Mouse (Mus musculus) mouse embryonic stem cell (cell line): ENCODE measurements around the gene Tusc2.

Experiments used
- in situ Hi-C, 2 experiments: fragments of 300-500 bp; cut with MboI; formaldehyde crosslinking; loops; 1 replicate in 1 of 2; 3 replicates in 1 of 2; pipeline ENCODE4 v1.14.3; 2019 to 2020; ENCODE audit warnings: low sequenced_read_pairs in 2 of 2, low pct_unique_long_range_greater_than_20kb in 1 of 2, mixed read lengths in 1 of 2; ENCODE audit not compliant: unreplicated experiment in 1 of 2

Tusc2 gene

GRCm38 (mm10) chr9:107599433-107599832, 36.4 kb downstream of the Tusc2 start:
- in situ Hi-C loops: no loop called here

DNA sequence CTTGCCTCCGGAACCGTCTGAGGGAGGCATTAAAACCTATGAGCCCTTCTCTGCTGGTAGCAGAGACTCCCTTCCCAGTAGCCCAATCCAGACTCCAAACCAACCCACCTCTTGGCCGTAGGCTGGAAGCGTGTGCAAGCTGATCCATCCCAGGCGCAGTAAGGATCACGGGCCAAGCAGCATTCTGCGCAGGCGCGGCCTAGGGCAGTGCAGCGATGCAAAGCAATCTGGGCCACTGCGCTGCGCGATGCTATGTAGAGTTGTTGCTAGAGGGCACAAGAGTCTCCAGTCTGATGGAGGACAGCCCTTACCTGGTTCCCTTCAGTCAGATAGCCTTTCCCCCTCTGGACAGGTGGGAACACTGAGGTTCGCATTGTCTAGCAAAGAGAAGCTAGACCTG, 36.8 kb downstream of the Tusc2 start:
- in situ Hi-C loops: loop anchor here in 1 of 2 experiments (5.0 kb wide), 1 partner anchor 77 kb away; the partner anchor contains the start of gene Gnat1

GRCm38 (mm10) chr9:107600745-107601144, 37.7 kb downstream of the Tusc2 start:
- in situ Hi-C loops: loop anchor here in 1 of 2 experiments (5.0 kb wide), 1 partner anchor 77 kb away; the partner anchor contains the start of gene Gnat1

DNA sequence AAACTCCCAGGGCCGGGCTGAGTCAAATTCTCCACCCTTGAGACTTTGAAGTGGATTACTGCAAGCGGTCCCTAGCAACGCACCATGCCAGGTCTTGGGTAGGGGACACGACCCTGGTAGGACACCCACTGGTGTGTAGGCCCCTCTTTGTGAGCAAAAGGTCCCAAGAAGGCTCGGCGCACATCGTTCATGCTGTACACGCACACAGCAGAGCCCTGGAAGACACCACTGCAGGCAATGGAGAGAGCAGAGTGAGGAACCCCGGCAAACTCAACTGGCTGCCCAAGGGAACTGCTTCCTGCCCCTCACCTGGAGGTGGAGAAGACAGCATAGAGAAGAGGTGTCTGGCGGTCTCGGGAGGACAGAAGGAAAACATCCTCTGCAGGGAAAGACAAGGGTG, 38.2 kb downstream of the Tusc2 start:
- in situ Hi-C loops: loop anchor here in 1 of 2 experiments (5.0 kb wide), 1 partner anchor 76 kb away; the partner anchor contains the start of gene Gnat1

- in situ Hi-C loops: loop anchor here in 1 of 2 experiments (5.0 kb wide), 1 partner anchor 75 kb away; the partner anchor contains the start of gene Gnat1
These were observed 39.1 kb downstream of the Tusc2 start for GRCm38 (mm10) chr9:107602068-107602648.

DNA sequence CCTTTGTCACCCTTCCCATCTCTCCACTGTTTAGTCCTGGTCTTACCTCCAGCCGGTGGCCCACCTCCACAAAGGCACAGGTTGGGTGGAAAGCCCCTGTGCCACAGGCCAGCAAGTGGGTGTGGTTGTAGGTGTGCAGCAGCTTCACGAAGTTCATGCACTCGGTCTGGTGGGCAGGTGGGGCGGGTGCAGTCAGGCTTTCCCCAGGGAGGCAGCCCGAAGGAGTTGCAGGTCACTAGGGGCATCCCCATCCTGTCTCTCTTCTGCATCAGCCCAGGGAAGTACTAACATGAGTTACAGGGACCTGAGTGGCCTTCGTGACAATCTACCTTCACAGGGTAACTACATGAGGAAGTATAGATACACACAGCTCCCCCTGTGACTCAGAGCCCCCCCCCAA, 40.2 kb downstream of the Tusc2 start:
- in situ Hi-C loops: loop anchor here in 1 of 2 experiments (5.0 kb wide), 1 partner anchor 74 kb away; the partner anchor contains the start of gene Gnat1

DNA sequence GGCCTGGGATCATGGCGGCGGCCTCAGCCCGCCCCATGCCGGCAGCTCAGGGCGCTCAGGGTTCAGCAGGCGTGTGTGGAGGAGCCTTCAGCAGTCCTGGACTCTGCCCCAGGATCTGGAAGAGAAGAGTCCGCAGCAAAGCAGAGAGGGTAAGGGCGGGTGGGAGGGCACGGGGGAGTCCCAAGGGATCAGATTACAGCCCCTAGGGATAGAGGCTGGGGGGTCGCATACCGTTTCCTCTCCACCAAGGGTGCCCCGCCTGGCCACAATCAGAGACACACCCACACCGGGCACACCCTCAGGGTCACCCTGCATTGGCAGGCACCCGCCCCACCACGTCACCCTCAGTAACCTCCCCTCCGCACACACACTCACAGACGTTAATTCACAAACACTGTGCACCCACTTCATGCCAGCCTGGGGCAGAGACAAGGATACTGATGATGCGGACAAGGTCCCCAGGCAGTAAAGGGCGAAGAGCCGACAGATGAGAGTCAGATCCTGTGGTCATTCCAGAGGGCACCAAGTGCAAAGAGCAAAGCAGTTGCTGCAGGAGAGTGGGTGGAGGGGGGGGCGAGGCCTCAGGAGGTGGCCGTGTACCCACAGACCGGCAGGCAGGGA, 42.1 kb downstream of the Tusc2 start:
- in situ Hi-C loops: loop anchor here in 1 of 2 experiments (5.0 kb wide), 1 partner anchor 37 kb away; no protein-coding TSS in a partner anchor

DNA sequence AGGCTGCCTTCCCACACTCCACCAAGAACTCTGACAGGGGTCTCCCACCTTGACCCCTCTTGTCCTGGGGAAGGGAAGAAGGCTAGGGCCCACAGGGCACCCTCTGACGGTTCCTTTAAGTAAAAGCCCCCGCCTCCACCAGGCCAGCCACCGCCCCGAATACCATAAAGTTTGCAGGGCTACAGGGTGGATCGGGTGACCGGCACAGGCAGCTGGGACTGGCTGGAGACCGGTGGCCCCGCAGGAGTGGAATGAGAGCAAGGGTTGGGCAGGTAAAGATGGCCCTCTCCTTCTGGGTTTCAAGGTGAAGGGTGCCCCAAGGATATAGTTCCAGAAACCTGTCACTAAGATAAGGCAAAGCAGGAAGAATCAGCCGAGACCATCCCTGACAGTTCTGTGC, 43.5 kb downstream of the Tusc2 start:
- in situ Hi-C loops: loop anchor here in 1 of 2 experiments (5.0 kb wide), 1 partner anchor 36 kb away; no protein-coding TSS in a partner anchor

GRCm38 (mm10) chr9:107607036-107607435, 44.0 kb downstream of the Tusc2 start:
- in situ Hi-C loops: loop anchor here in 1 of 2 experiments (5.0 kb wide), 1 partner anchor 35 kb away; no protein-coding TSS in a partner anchor

- in situ Hi-C loops: loop anchor here in 1 of 2 experiments (5.0 kb wide), 1 partner anchor 35 kb away; no protein-coding TSS in a partner anchor
These were observed 44.7 kb downstream of the Tusc2 start for GRCm38 (mm10) chr9:107607653-107608245.

- in situ Hi-C loops: loop anchor here in 1 of 2 experiments (5.0 kb wide), 1 partner anchor 33 kb away; no protein-coding TSS in a partner anchor
These were observed 45.8 kb downstream of the Tusc2 start, which contains the start of gene Sema3b for GRCm38 (mm10) chr9:107608741-107609432. TSS of gene Sema3b (minus strand) at chr9:107609229.

DNA sequence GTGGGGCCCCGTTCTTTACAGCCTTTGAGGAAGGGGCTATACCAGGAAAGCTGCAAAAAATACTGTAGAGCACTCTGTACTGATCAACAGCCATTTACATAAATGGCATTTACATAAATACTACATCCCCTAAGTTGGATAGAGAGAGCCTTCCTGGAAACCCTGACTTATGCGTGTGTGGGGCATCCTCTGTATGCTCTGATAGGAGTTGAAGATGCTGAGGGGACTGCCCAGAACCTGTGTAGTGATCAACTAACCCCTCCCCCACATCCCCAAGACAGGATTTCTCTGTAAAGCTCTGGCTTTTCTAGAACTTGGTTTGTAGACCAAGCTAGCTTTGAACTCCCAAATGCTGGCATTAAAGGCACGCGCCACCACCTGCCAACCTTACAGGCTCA, 46.4 kb downstream of the Tusc2 start:
- in situ Hi-C loops: loop anchor here in 1 of 2 experiments (5.0 kb wide), 1 partner anchor 33 kb away; no protein-coding TSS in a partner anchor

DNA sequence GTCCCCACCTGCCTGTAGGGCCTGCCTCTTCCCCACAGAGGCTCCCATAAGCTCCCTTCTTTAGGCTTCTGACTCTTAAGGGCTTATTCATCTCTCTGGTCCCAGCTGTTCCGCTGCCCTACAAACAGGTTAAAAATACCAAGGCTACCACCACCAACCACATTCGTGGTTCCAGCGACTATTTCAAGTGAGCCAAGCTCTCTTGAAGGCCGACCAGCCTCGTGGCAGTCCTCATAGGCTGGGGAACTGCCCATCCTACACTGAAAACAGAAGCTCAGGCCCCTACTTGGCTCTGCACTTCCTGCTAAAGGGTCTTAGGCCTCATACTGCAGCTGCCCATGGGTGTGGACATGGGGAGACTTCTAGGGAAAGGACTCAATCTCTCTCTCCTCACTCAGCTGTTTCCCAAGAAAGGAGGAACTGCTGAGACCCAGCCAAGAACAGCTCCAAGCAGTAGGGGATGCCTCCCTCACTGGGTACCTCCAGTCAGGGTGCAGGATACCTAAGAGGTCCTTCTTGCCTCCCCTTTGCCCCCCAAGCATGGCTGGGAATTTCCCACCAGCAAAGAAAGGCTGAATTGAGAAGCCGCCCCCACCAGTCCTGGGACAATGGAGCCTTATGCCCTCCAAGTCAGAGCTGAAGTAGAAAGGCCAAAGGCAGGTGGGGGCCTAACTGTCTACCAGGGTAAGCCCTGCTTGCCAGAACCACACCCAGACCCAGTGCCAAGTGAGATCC, 48.6 kb downstream of the Tusc2 start:
- in situ Hi-C loops: no loop called here

DNA sequence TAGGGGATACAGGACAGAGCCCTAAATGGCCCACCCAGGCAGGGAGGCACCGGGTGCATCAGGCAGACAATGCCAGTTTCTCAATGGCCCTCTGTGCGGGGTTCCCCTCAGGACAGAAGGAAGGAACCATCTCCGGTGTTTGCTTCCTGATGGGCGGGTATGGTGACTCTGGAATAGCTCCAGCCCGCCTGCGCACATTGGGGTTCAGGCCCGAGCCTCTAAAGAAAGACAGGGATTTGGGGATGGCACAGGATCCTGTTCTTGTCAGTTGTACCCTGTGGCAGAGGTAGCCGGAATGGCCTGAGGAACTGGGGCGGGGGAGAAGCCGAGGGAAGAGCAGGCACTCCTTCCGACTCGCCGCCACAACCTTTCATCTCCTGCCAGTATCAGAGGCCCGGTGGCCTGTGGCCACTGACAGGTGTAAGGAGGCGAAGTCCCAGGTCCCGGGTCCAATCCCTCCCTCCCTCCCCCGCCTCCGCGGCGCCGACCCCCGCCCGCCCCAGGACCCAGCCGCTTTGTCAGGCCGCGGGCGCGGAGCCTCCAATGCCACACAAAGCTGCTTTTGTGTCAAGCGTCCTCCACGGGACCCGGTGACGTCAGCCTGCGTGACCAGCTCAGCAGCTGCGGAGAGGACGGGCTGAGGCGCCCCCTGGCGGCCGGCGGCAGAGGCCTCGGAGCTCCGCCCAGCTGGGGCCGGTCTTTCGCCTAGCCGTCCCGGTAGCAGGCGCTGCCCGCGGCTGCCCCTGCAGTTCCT, 49.3 kb downstream of the Tusc2 start:
- in situ Hi-C loops: no loop called here

DNA sequence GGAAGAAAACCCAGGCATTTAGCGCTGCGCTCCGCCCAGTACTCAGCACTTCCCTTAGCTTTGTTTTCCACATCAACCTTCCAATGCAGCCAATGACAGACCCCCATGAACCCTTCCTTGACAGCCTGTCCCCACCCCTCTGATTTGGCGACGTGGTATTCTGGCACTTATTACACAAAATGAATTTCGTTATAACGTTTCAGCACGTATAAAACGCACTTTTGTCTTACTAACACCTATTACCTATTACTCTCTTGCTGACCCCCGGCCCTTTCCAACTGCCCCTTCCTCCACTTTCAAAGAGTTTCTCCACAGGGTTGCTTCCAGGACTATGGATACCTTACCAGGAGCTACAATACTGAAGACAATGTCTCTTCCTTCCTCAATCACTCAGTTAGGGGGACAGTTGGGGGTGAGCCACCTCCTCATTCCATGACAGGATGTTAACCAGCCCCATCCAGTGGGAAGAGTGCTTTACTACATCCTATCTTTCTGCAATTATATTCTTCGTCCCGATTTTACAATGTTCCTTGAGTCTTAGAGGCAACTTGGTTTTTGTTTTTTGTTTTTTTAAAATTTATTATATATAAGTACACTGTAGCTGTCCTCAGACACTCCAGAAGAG, 50.0 kb downstream of the Tusc2 start:
- in situ Hi-C loops: no loop called here

GRCm38 (mm10) chr9:107615035-107615434, 52.0 kb downstream of the Tusc2 start:
- in situ Hi-C loops: no loop called here
